Mouse (Mus musculus): Measurements from ENCODE around the gene Gm37240. TPM values are rescaled to one million over a fixed set of nuclear protein-coding genes. Genes with fewer than 3 reads are reported as not detected.

Gene Gm37240
- polyA plus RNA-seq, 1 experiment = 1.9 TPM

DNA sequence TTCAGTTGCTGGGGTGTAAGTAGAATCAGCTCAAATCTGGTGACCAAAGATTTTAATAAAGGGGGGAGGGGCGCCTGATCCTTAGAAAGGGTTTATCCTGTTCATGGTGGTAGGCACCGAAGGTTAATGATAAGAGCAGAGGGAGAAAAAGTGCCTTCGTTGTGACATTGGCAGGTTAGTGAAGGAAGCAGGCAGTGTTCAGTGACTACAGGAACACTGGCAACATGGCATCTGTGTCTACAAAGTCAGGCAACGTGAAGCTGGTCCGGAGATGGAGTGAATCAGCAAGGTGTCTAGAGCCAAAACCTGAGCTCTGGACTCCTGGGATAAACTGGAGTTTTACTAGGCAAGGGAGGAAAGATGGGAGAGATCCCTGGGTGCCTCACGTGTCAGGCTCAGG, 1288.6 kb downstream of the Gm37240 start:
- no peak overlapping the region for H3K4me3 ChIP-seq (ENCODE audit: insufficient read depth, low read length)
- TF ChIP-seq POLR2A (IDR thresholded peaks at IDR 0.05; ENCODE audit: low read depth, low read length) (no peak), CTCF (IDR thresholded peaks at IDR 0.05; ENCODE audit: borderline replicate concordance, insufficient read depth, low read length) (no peak)
- no peak overlapping the region for H3K27ac ChIP-seq (ENCODE audit: insufficient read depth, low read length)
- no peaks in the 10 kb centered on the region for H3K4me1 ChIP-seq (ENCODE audit: control insufficient read depth, insufficient read depth, low read length)

DNA sequence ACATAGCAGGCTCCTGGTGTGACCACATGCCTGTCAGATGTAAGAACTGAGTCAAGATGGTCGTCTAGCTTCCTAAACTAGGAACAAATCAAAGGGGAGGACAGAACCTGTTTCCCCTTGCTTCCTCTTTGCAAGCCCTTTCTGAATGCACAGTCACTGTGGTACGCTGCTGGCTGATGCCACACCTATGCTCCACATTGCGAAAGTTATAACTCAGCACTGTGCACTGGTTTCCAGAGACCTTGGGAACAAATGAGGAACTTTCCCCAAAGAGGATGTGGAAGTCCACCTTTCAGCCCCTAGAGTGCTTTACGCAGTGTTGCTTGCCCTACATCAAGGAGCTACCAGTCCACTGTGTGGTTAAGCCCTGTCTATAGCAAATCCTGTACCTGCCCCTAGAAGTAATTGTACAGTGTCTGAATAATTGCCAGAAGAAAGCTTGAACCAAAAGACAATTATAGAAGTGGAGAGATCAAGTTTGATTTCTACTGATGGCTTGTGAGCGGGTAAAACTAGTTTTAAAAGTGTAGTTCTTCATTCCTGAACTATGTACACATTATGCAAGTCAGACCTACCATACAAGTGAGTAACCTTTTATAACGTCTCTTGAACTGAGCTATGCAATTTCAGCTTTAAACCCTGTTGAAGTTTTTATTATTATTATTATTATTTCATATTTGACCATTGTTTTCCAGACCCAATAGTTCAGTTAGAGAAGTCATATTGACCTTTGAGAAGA, 1289.2 kb downstream of the Gm37240 start:
- TF ChIP-seq POLR2A (IDR thresholded peaks at IDR 0.05; ENCODE audit: low read depth, low read length) = no peak
- no peak for TF ChIP-seq CTCF (IDR thresholded peaks at IDR 0.05; ENCODE audit: borderline replicate concordance, insufficient read depth, low read length)
- Histone ChIP-seq H3K4me1 (ENCODE audit: control insufficient read depth, insufficient read depth, low read length) (no peaks in the 10 kb centered on the region), H3K27ac (ENCODE audit: insufficient read depth, low read length) (no peak overlapping the region), H3K4me3 (ENCODE audit: insufficient read depth, low read length) (no peak overlapping the region)

DNA sequence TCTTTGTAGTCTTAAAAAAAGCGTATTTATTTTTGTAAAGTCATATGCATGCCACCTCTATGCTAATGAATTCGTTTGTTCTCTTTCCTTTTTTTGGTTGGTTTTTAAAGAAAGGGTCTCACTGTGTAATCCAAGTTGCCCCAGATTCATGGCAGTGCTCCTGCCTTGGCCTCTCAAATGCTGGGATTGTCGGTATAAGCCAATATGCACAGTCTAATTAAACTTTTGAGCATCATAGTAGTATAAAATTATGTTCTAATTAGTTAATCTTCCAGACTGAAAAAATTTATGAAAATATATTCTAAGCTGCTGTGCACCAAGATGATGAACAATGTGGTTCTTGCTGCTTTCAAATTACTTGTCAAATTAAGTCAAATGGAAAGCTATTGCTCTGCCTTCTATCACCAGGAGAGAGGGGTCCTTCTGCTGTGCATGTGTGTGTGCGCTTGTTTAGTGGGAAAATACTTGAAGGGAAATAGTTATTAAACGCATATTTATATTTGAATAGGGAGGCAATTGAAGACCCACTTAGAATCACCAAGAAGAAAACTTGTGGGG, 1291.6 kb downstream of the Gm37240 start:
- TF ChIP-seq POLR2A (IDR thresholded peaks at IDR 0.05; ENCODE audit: low read depth, low read length) (no peak), CTCF (IDR thresholded peaks at IDR 0.05; ENCODE audit: borderline replicate concordance, insufficient read depth, low read length) (no peak)

DNA sequence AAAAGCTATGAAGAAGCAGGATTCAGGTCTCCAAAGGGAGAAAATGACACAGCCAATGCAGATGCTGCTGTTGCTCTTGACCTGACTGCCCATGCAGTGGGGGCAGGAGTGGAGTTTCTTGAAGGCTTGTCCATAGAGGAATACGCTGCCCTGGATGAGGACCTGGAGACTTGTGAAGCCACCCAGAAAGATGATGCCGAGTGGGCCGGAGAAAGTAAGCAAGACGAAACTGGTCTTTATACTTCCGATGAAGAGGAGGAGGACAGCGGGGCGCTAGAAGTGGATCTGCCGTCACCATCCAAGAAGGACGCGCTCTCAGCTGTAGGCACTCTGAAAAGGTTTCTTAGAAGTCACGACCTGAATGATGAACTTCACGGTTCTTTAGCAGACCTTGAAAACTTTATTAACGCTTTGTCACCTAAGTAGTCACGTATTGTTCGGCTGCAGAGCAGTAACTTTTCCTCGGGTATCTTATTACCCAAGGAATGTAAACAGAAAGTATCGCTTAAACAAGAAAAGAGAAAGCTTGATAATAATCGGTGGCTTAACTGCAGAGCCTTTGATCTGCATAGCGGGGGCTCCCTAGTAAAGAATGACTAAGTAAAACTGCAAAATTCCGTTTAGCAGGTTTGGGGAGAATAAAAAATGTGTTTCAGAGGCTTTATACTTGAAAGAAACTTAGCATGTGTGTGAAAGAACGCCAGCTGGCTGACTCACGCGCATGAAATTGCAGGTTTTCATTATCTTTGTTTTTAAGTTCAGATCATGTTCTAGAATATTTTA, 1292.2 kb downstream of the Gm37240 start:
- H3K27ac ChIP-seq (ENCODE audit: insufficient read depth, low read length) = no peak overlapping the region
- TF ChIP-seq CTCF (IDR thresholded peaks at IDR 0.05; ENCODE audit: borderline replicate concordance, insufficient read depth, low read length) = no peak
- no peak for TF ChIP-seq POLR2A (IDR thresholded peaks at IDR 0.05; ENCODE audit: low read depth, low read length)
- H3K4me3 ChIP-seq (ENCODE audit: insufficient read depth, low read length) = peak overlapping the region; percentile 56
- H3K4me1 ChIP-seq (ENCODE audit: control insufficient read depth, insufficient read depth, low read length) = peaks cover 2% of the 10 kb centered on the region; the same call in 1 of the 2 replicates

More for the DNA sequence above, 1291.6 kb downstream of the Gm37240 start:
- Histone ChIP-seq H3K4me3 (ENCODE audit: insufficient read depth, low read length) (no peak overlapping the region), H3K27ac (ENCODE audit: insufficient read depth, low read length) (no peak overlapping the region), H3K4me1 (ENCODE audit: control insufficient read depth, insufficient read depth, low read length) (peaks cover 2% of the 10 kb centered on the region; the same call in 1 of the 2 replicates)

DNA sequence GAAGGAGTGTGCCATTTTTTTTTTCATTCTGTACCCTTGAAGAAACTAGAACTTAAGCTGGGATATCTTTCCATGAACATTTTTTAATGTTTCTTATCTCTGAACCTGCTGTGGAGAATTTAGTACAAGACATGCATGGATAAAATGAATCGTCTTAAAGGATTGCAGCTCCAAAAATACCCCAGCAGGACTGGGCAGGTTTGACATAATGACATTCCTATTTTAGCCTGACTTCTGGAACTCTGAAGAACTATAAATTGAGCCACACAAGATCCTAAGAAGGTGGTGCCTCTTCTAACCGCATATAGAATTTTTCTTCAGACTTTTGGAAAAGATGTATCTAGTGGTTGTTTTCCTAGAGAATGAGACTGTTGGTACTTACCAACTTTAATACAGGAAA, 1294.0 kb downstream of the Gm37240 start, which contains the start of gene Tigd4:
Gene Tigd4 (plus strand): TSS at position 301 of the 400 bp plus-strand sequence.
- Histone ChIP-seq H3K4me3 (ENCODE audit: insufficient read depth, low read length) (no peak within 1 kb of the TSS), H3K27ac (ENCODE audit: insufficient read depth, low read length) (no peak within 1 kb of the TSS), H3K4me1 (ENCODE audit: control insufficient read depth, insufficient read depth, low read length) (peaks cover 2% of the 10 kb centered on the region; the same call in 1 of the 2 replicates)
- TF ChIP-seq POLR2A (IDR thresholded peaks at IDR 0.05; ENCODE audit: low read depth, low read length) (no peak), CTCF (IDR thresholded peaks at IDR 0.05; ENCODE audit: borderline replicate concordance, insufficient read depth, low read length) (no peak)

DNA sequence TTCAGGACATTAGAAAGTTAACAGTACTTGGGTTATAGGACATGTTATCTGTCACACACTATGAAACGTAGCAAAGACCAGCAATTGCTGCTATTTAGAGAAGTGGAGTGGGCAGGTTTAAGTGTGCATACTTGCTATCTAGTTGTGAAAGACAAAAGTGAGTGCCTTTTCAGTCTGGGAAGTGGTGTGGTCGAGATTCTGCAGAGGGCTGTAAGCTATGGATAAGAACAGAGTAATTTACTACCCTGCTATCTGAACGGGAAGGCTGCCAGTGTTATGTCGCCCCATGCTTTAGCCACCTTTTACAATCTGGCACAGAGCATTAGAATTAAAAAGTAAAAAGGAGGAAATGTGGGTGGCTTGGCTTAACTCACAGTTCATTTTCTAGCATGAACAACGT, 1300.6 kb downstream of the Gm37240 start:
- Histone ChIP-seq H3K4me3 (ENCODE audit: insufficient read depth, low read length) (no peak overlapping the region), H3K27ac (ENCODE audit: insufficient read depth, low read length) (no peak overlapping the region), H3K4me1 (ENCODE audit: control insufficient read depth, insufficient read depth, low read length) (no peaks in the 10 kb centered on the region)
- TF ChIP-seq POLR2A (IDR thresholded peaks at IDR 0.05; ENCODE audit: low read depth, low read length) (no peak), CTCF (IDR thresholded peaks at IDR 0.05; ENCODE audit: borderline replicate concordance, insufficient read depth, low read length) (no peak)

DNA sequence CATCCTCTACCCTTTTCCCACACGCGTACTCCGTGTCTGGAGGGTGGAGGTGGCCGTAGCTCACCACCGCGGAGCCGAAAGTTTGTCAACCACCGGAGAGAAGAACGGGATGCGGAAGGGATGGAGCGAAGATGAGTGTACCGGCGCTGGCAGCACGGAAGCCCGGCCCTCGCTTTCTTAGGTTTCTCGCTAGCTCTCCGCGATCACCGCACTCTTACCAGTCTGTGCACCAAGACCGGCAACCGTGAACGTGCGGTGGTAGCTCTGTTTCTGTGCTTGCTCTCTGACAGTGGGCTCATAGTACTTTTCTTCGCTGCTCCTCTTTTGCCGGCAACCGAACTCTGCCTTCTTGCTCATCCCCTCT, 1304.4 kb downstream of the Gm37240 start:
- H3K4me1 ChIP-seq (ENCODE audit: control insufficient read depth, insufficient read depth, low read length) = peaks cover 6% of the 10 kb centered on the region
- peak overlapping the region; percentile 55 for H3K27ac ChIP-seq (ENCODE audit: insufficient read depth, low read length)
- TF ChIP-seq CTCF (IDR thresholded peaks at IDR 0.05; ENCODE audit: borderline replicate concordance, insufficient read depth, low read length) = no peak
- no peak; the same call in 1 of the 2 replicates for TF ChIP-seq POLR2A (IDR thresholded peaks at IDR 0.05; ENCODE audit: low read depth, low read length)
- peak overlapping the region; percentile 89 for H3K4me3 ChIP-seq (ENCODE audit: insufficient read depth, low read length)

DNA sequence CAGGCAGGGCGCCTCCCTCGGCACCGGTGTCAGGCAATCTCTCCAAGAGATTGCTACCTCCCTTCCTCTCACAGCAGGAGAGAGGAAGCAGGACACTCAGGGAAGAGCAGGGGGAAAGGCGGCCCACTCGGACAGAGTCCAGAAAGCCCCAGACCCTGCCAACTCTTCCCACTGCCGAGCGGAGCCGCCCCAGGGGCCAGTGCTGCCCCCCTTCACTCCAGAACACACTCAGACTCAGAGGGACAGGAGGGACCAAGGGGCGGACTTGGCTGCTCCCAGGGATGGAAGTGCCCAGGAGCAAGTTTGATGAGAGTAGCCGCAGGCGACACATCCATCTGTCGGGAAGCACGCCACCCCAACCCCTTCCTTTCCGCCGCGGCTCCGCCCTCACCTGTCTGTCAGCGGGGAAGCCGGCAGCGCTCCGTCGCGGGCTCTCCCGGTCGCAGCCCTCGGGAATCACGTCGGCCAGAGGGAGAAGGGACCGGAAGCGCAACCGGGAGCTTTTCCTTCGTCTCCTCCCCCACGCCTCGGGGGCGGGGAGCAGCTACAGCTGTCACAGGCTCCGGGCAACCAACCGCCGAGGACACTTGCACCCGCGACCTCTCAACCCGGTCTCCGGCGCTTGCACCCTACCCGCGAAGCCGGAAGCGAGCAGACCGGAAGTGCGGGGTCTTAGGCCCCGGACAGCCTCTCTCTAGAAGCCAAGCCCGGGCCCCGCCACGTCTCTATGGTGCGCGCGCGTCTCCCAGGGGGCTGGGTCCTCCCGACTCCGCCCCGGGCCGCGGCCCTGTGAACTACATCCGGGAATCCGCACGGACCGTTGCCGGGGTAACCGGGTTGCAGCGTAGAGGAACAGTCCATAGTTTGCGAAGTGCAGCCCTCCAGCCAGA, 1305.0 kb downstream of the Gm37240 start, which contains the start of gene Arfip1:
Gene Arfip1 (minus strand): TSS at position 603 of the 890 bp plus-strand sequence.
- H3K4me3 ChIP-seq (ENCODE audit: insufficient read depth, low read length) = peak within 1 kb of the TSS; percentile 89
- TF ChIP-seq POLR2A (IDR thresholded peaks at IDR 0.05; ENCODE audit: low read depth, low read length) (peak; percentile 66), CTCF (IDR thresholded peaks at IDR 0.05; ENCODE audit: borderline replicate concordance, insufficient read depth, low read length) (no peak)
- H3K27ac ChIP-seq (ENCODE audit: insufficient read depth, low read length) = peak within 1 kb of the TSS; percentile 94
- peaks cover 6% of the 10 kb centered on the region for H3K4me1 ChIP-seq (ENCODE audit: control insufficient read depth, insufficient read depth, low read length)

DNA sequence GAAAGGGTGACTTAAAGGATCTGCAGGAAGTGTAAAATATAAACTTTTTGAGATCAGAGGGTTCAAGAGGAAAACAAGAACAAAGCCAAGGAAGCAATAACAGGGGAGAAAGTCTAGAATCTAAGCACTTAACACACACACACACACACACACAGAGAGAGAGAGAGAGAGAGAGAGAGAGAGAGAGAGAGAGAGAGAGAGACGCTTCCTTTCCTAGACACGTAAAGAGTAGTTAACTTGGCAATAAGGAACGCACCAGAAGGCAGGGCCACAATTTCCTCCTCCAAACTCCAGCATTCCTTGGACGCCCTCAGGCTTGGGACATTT, 1305.7 kb downstream of the Gm37240 start:
- Histone ChIP-seq H3K4me1 (ENCODE audit: control insufficient read depth, insufficient read depth, low read length) (peaks cover 6% of the 10 kb centered on the region), H3K4me3 (ENCODE audit: insufficient read depth, low read length) (peak overlapping the region; percentile 89), H3K27ac (ENCODE audit: insufficient read depth, low read length) (peak overlapping the region; percentile 94)
- TF ChIP-seq CTCF (IDR thresholded peaks at IDR 0.05; ENCODE audit: borderline replicate concordance, insufficient read depth, low read length) = no peak
- TF ChIP-seq POLR2A (IDR thresholded peaks at IDR 0.05; ENCODE audit: low read depth, low read length) = no peak
